Mouse (Mus musculus): ENCODE results near the gene Polg. TPM values are rescaled to one million over a fixed set of nuclear protein-coding genes. Genes with fewer than 3 reads are reported as not detected.
A peak's percentile ranks its signal among the peaks of the same experiment; 100 is the strongest.

The Polg gene
- polyA plus RNA-seq, 2 experiments, result 14.0 to 15.4 TPM

DNA sequence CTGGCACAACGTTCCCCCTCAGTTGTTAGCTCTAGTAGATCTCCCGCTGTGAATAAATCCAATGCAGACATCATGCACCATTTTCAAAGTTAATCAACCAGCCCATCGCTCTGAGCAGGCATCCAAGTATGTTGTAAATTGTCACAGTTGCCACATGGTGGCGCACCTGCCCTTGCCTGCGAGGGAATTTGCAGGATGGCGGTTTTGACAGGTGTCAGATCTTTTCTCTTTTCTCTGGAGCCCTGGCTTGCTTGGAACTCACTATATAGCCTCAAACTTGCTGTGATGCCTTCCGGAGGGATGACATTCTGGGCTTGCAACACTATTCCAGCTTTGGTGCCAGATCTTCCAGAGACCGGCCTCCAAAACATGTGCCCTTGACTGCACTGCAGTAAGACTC lies 27.8 kb upstream of the Polg start:
- no peaks in the 10 kb centered on the region for H3K4me1 ChIP-seq (replicated peaks; ENCODE audit: control insufficient read depth in 2 of 2, insufficient read depth in 2 of 2, low read length in 1 of 2)
- DNase-seq (ENCODE audit: low read depth in 3 of 3, low spot score in 3 of 3) (no peak), ATAC-seq (ENCODE audit: insufficient read depth) (no peak)
- no peaks in the 10 kb centered on the region for H3K36me3 ChIP-seq (replicated peaks; ENCODE audit: control insufficient read depth, insufficient read depth, low read depth)
- 9% methylated on average over 8 of the region's 8 CpGs for WGBS (ENCODE audit: insufficient replicate concordance)
- no peak overlapping the region for H3K9ac ChIP-seq (replicated peaks)
- no peak overlapping the region for H3K4me2 ChIP-seq (ENCODE audit: low read depth)
- TF ChIP-seq EP300 (IDR thresholded peaks at IDR 0.05; ENCODE audit: low read depth) (no peak), CTCF (IDR thresholded peaks at IDR 0.05; ENCODE audit: low read depth) (peak; percentile 85)
- H3K27me3 ChIP-seq (ENCODE audit: control insufficient read depth, insufficient read depth, low read length), result peaks cover 42% of the 10 kb centered on the region
- no peak overlapping the region for H3K4me3 ChIP-seq (ENCODE audit: insufficient read depth in 1 of 2, low read depth in 2 of 2, low read length in 2 of 2)
- H3K27ac ChIP-seq, result no peak overlapping the region
- no peaks in the 10 kb centered on the region for H3K9me3 ChIP-seq (ENCODE audit: control insufficient read depth, low read length)

DNA sequence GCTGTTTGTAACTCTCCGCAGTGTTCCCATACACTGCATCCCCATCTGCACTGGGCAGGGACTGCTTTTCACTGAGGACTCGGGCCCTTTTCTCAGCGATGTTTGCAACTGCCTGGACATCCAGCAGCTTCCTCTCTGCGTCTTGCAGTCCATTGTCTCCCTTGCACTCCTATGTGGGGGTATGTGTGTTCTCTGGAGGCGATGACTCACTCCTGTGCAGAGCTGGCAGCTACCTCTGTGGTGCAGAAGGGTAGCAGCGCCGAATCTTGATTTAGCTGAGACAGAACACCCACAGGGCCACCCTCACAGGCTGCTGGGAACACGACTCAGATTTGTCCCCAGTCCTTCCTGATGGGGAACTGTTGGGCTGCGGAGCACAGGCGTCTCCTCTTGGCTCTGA lies 20.4 kb upstream of the Polg start:
- no peaks in the 10 kb centered on the region for H3K36me3 ChIP-seq (replicated peaks; ENCODE audit: control insufficient read depth, insufficient read depth, low read depth)
- ATAC-seq (ENCODE audit: insufficient read depth), result no peak
- no peak overlapping the region for H3K27ac ChIP-seq
- TF ChIP-seq EP300 (IDR thresholded peaks at IDR 0.05; ENCODE audit: low read depth), result no peak
- no peak for TF ChIP-seq CTCF (IDR thresholded peaks at IDR 0.05; ENCODE audit: low read depth)
- whole genome bisulfite sequencing (ENCODE audit: insufficient replicate concordance), result 26% methylated on average over 10 of the region's 10 CpGs
- H3K4me3 ChIP-seq (ENCODE audit: insufficient read depth in 1 of 2, low read depth in 2 of 2, low read length in 2 of 2), result no peak overlapping the region
- no peaks in the 10 kb centered on the region for H3K4me1 ChIP-seq (replicated peaks; ENCODE audit: control insufficient read depth in 2 of 2, insufficient read depth in 2 of 2, low read length in 1 of 2)
- no peak for DNase-seq (ENCODE audit: low read depth in 3 of 3, low spot score in 3 of 3)
- H3K9ac ChIP-seq (replicated peaks), result no peak overlapping the region
- no peaks in the 10 kb centered on the region for H3K27me3 ChIP-seq (ENCODE audit: control insufficient read depth, insufficient read depth, low read length)
- H3K4me2 ChIP-seq (ENCODE audit: low read depth), result no peak overlapping the region
- no peaks in the 10 kb centered on the region for H3K9me3 ChIP-seq (ENCODE audit: control insufficient read depth, low read length)

GRCm38 (mm10) chr7:79474831-79475399 lies 8.8 kb upstream of the Polg start:
- WGBS (ENCODE audit: insufficient replicate concordance), result 16% methylated on average over 5 of the region's 5 CpGs

GRCm38 (mm10) chr7:79473496-79474194 lies 7.5 kb upstream of the Polg start:
- 75% methylated on average over 9 of the region's 9 CpGs for WGBS (ENCODE audit: insufficient replicate concordance)
- Histone ChIP-seq H3K4me3 (ENCODE audit: insufficient read depth in 1 of 2, low read depth in 2 of 2, low read length in 2 of 2) (no peak overlapping the region), H3K4me2 (ENCODE audit: low read depth) (no peak overlapping the region), H3K9me3 (ENCODE audit: control insufficient read depth, low read length) (no peaks in the 10 kb centered on the region), H3K27ac (no peak overlapping the region), H3K4me1 (replicated peaks; ENCODE audit: control insufficient read depth in 2 of 2, insufficient read depth in 2 of 2, low read length in 1 of 2) (peaks cover 4 to 6% of the 10 kb centered on the region in 2 experiments; a peak in 3 of 4 replicates), H3K9ac (replicated peaks) (no peak overlapping the region), H3K27me3 (ENCODE audit: control insufficient read depth, insufficient read depth, low read length) (no peaks in the 10 kb centered on the region), H3K36me3 (replicated peaks; ENCODE audit: control insufficient read depth, insufficient read depth, low read depth) (no peaks in the 10 kb centered on the region)
- ATAC-seq (ENCODE audit: insufficient read depth), result no peak
- DNase-seq (ENCODE audit: low read depth in 3 of 3, low spot score in 3 of 3), result no peak
- TF ChIP-seq CTCF (IDR thresholded peaks at IDR 0.05; ENCODE audit: low read depth) (no peak), EP300 (IDR thresholded peaks at IDR 0.05; ENCODE audit: low read depth) (no peak)

More at GRCm38 (mm10) chr7:79474831-79475399, 8.8 kb upstream of the Polg start:
- no peak for ATAC-seq (ENCODE audit: insufficient read depth)
- H3K4me1 ChIP-seq (replicated peaks; ENCODE audit: control insufficient read depth in 2 of 2, insufficient read depth in 2 of 2, low read length in 1 of 2), result no peaks in the 10 kb centered on the region
- no peak overlapping the region for H3K4me2 ChIP-seq (ENCODE audit: low read depth)
- H3K27me3 ChIP-seq (ENCODE audit: control insufficient read depth, insufficient read depth, low read length), result no peaks in the 10 kb centered on the region
- no peaks in the 10 kb centered on the region for H3K36me3 ChIP-seq (replicated peaks; ENCODE audit: control insufficient read depth, insufficient read depth, low read depth)
- no peak overlapping the region for H3K27ac ChIP-seq
- H3K9ac ChIP-seq (replicated peaks), result no peak overlapping the region
- no peak for DNase-seq (ENCODE audit: low read depth in 3 of 3, low spot score in 3 of 3)
- H3K4me3 ChIP-seq (ENCODE audit: insufficient read depth in 1 of 2, low read depth in 2 of 2, low read length in 2 of 2), result no peak overlapping the region
- TF ChIP-seq EP300 (IDR thresholded peaks at IDR 0.05; ENCODE audit: low read depth), result no peak
- no peak for TF ChIP-seq CTCF (IDR thresholded peaks at IDR 0.05; ENCODE audit: low read depth)
- H3K9me3 ChIP-seq (ENCODE audit: control insufficient read depth, low read length), result no peaks in the 10 kb centered on the region

GRCm38 (mm10) chr7:79472792-79473191 lies 6.6 kb upstream of the Polg start:
- H3K4me1 ChIP-seq (replicated peaks; ENCODE audit: control insufficient read depth in 2 of 2, insufficient read depth in 2 of 2, low read length in 1 of 2), result peaks cover 8 to 12% of the 10 kb centered on the region in 2 experiments; a peak in 3 of 4 replicates
- no peak for ATAC-seq (ENCODE audit: insufficient read depth)
- H3K36me3 ChIP-seq (replicated peaks; ENCODE audit: control insufficient read depth, insufficient read depth, low read depth), result no peaks in the 10 kb centered on the region
- TF ChIP-seq CTCF (IDR thresholded peaks at IDR 0.05; ENCODE audit: low read depth) (peak; percentile 75), EP300 (IDR thresholded peaks at IDR 0.05; ENCODE audit: low read depth) (no peak)
- H3K9me3 ChIP-seq (ENCODE audit: control insufficient read depth, low read length), result no peaks in the 10 kb centered on the region
- no peak overlapping the region for H3K27ac ChIP-seq
- no peak for DNase-seq (ENCODE audit: low read depth in 3 of 3, low spot score in 3 of 3)
- no peak overlapping the region for H3K4me3 ChIP-seq (ENCODE audit: insufficient read depth in 1 of 2, low read depth in 2 of 2, low read length in 2 of 2)
- H3K27me3 ChIP-seq (ENCODE audit: control insufficient read depth, insufficient read depth, low read length), result no peaks in the 10 kb centered on the region
- H3K4me2 ChIP-seq (ENCODE audit: low read depth), result no peak overlapping the region
- H3K9ac ChIP-seq (replicated peaks), result no peak overlapping the region
- 51% methylated on average over 2 of the region's 2 CpGs for WGBS (ENCODE audit: insufficient replicate concordance)

Data from liver, embryonic 14.5 days (tissue).